Mouse (Mus musculus) regulatory T cell (primary cell): ENCODE measurements around the gene Dpy19l1.

Experiments
- in situ Hi-C: fragments of 300-600 bp; cut with MboI, MseI; formaldehyde crosslinking; loops from one replicate; pipeline ENCODE4 v1.15.1; 2025; ENCODE audit warnings: high pct_unique_total_duplicates

Dpy19l1 gene

DNA sequence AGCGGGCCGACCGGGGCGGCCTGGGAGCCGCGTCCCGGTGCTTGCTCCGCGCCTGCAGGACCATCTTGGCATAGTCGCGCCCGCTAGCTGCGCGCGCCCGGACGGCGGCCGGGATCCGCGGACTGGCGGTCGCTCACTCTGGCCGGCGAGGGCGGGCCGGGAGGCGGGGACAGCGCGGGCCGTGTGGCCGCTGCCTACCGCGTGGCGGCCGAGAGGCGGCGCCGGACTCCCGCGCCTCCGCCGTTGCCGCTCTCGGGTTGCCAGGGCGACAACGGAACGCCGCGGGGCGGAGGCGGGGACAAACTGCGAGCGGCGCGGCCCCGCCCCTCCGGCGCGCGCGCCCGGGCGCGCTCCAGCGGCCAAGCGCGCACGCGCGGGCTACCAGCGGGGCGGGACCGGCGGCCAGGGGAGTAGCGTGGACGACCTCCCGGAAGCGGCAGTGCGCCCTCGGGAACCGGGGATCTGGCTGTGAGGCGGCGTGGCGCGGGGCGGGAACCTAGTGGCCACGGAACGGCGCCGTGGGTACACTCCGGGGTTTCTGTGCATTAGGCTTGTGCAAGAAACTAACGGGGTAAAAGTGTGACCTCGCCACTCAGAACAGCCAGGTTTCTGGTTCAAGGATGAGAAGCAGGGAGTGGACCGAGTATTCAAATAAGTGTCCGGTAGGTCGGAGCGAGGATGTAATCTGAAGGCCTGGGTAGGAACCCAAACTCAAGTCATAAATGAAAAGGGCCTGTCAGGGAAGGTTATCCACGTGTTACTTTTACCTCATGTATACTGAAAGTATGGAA lies at the start of gene Dpy19l1:
TSS of gene Dpy19l1 (minus strand) at position 74 of the 791 bp plus-strand sequence.
- in situ Hi-C loops, result no loop called here

DNA sequence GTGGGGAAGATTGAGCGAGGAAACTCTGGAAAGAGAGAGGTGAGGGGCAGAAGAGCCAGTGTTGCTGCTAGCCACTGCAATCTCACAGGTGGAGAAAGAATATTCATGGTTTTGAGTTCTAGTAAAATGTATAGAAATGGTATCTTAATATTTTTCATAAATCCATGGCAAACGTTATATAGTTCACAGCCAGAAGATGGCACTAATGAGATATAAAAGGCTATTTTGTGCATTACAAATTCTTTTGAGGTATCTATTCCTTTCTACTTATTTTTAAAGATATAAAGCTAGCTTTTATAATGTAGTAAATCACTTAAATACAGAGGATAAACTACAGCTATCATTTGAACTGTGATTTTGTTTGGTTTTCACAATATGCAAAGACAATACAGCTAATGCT lies 35.2 kb upstream of the Dpy19l1 start:
- in situ Hi-C loops, result loop anchor here (25.0 kb wide), 1 partner anchor 499 kb away; no protein-coding TSS in a partner anchor

DNA sequence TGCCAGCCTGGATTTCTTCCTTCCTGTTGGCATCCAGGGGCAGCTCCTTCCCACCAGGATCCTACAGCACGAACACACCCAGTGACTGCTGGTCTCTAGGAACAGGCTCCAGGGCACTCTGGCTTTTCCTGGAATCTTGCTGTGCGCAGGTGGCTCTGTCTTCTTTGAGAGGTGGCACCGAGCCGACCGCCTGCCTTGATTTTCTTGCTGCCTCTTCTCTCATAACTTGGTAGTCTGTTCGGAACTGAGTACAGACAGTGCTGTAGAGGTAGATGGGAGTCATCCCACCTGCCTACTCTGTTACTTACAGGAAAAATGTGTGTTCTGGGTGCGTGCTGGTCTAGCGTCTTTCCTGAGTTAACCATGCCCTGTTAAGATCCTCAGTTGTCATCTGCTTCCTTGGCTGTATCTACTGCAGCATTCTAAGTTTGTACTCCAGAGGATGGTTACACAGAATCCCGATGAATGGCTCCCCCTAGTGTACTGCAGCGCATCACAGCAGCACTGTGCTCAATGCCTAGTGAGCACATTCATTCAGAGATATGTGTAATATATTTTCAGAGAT lies 13.7 kb upstream of the Dpy19l1 start:
- in situ Hi-C loops, result loop anchor here (10.0 kb wide), 1 partner anchor 392 kb away; no protein-coding TSS in a partner anchor

DNA sequence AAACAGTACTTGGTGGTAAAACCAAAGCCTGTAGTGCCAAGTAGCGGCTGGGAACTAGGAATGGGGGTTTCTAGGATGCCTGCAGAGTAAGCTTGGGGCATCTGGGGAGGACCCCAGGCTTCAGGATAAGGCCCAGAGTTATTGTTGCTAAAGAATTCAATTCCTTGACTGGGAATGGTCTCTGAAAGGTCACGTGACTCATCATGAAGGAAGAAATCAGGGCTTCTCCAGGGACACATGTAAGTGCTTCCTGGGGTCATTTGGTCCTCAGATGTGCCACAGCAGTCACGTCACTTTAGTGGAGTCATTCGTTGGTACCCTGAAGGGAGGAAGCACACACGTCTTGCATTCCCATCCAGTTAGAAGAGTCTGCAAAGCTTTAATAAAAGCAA lies 11.1 kb upstream of the Dpy19l1 start:
- in situ Hi-C loops, result loop anchor here (10.0 kb wide), 1 partner anchor 389 kb away; no protein-coding TSS in a partner anchor

DNA sequence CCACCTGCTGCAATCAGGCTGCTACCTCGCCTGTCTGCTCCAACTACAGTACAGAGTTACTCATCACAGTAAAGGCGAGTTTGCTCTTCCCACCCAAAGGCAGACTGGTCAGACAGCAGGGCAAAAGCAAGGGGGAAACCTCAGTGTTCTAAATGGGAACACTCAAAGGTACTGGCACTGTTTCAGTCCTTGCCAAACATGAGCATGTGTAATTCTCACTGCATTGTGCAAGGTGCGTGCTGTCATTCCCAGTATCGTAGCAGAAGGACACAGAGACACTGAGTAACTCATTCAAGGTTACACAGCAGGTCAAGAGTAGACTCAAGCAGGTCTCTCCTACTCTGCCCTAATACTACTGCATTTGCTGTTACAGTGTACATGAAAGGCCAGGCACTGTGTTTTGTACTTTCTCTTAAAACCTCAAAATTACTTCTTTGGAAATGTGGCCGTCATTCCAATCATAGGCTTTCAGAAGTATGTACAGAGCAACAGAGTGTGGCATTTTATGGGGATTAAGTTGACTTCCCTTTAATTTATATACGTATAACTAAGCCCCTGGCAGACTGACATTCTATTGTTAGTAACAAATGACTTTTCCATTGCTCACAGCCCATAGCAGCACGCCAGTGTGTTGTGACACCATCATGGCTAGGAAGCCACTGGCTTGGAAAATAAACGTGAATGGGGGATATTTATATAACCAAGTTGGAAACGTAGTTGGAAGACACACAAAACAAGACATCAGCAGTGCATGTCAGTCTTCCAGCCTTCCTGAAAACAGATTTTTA lies 10.5 kb upstream of the Dpy19l1 start:
- in situ Hi-C loops, result loop anchor here (10.0 kb wide), 1 partner anchor 389 kb away; no protein-coding TSS in a partner anchor

DNA sequence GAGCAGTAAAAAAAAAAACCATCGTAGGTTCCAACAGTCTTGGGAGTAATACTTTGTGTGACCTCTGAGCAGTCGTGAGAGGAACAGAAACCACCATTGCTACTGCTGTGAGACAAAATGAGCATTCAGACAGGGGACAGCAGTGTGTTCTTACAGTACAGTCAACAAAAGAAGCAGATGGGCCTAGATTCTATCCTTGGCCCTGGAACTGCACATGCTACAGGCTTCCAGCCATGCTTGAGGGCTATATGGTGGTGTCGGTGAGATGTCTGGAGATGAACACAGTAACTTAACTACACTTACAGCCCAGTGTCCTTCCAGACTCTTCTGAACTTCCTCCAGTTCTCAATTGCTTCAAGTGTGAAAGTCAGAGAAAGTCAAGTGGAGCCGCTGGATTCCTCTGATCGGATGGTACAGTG lies 9.2 kb upstream of the Dpy19l1 start:
- in situ Hi-C loops, result loop anchor here (10.0 kb wide), 1 partner anchor 387 kb away; no protein-coding TSS in a partner anchor

DNA sequence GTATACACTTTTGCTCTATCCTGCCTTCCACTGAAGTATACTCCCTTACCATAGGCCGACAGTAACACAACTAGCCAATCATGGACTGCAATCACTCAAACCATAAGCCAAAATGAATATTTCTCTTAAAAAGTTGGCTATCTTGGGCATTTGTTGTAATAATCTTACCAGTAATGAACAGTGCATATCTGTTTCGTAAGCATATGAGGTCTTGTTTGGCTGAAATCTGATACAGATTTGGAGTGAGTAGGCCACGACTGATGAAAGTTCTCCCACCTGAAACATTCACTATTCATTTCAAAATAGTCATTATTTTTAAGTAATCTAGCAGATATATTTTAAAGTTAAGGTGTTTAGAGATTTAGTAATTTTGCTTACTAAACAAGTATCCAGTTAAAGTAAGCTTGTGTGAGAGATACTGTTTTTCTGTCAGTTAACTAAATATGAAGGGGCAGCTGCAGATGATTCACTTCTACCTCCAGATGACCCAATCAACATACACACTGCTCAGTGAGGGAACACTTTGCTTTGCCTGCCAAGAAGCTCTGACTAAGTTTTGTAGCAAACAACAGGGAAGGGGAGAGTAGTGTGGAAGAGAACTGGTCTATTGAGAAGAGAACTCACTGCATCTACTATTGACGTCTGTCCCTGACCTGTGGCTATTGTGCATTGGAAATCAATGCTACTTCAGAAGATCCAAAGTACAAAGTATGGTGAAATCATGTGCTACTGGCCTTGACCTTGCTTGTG lies 8.6 kb upstream of the Dpy19l1 start:
- in situ Hi-C loops, result loop anchor here (10.0 kb wide), 1 partner anchor 387 kb away; no protein-coding TSS in a partner anchor

DNA sequence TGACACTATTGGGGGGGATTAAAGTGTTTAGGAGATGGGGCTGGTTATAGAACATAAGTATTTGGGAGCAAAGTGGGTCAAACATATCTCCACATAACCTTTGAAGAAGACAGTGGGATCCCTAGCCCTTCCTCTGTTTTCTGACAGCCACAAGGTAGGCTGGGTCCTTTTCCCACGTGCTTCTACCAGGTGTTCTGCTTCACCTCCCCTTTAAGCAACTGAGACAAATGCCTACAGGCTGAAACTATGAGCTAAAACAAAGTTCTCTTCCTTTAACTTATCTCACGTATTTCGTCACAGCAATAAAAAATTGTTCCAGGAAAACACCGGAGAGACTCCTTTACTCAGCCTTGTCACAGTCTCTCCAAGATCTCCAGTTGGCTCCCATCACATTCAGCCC lies 5.9 kb upstream of the Dpy19l1 start:
- in situ Hi-C loops, result no loop called here

DNA sequence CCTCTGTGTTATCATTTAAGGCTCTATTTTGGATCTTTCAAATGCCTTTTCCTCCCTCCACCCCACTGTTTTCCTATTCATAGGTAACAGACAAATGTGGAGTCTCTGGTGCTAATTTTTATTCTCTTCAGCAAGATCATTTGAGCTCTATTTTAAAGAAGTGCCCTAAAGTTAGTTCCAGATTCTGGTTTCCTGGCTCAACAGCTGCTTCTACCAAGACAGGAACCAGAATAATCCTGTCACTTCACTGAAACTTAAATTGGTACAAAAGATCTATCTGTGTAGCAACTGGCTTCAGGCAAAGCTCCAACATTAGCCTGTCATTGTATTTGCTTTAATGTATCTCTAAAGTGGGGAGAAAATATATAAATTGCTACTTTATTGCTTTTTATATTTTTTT lies 3.6 kb upstream of the Dpy19l1 start:
- in situ Hi-C loops, result no loop called here

DNA sequence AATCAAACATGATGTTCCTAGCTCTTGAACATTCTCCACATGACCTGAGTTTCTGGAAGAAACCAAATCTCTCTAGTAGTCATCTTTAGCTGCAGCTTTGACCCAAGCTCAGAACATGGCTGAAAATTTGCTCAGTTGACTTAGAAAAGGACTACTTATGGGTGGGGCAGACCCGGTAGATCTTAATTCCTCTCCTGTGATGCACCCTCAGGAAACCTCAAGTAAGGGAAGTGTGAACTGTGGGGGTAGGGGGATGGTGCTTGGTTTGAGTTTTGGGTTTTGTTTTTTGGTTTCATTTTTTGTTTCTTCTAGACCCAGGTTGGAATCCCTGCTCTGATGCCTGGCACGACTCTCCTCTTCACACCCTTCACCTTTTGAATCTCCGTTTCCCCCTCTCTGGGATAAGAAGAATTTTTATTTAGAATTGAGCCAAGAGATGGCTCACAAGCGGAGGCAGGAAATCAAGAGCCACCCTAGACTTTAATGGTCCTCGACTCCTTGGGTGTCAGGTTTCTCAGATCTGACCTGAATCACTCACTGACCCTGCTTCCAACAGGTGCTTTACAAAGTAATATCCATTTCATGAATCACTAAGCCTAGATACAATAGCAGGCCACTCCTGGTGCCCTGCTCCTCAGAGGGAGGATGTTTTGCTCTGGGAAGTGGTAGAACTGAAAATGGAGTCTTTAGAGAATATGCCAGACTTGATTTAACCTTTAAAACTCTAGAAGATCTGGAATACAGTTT lies 2.2 kb upstream of the Dpy19l1 start:
- in situ Hi-C loops, result no loop called here

DNA sequence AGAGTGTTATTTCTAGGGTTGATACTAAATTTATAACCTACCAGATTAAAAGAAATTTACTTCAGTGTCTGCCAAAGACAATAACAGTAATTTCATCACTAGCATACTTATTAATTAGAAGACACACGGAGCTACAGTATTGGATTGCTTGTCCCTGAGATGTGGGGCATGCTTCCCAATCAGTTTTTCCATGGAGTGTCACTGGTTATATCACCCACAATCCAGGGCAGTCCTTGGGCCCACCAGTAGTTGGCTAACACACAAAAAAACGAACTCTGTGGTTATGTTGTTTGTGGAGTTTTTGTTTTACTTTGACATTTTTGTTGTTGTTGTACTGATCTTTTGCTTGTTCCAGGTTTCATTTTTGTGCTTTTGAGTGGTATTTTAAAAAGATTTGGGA lies 1.4 kb upstream of the Dpy19l1 start:
- in situ Hi-C loops, result no loop called here

DNA sequence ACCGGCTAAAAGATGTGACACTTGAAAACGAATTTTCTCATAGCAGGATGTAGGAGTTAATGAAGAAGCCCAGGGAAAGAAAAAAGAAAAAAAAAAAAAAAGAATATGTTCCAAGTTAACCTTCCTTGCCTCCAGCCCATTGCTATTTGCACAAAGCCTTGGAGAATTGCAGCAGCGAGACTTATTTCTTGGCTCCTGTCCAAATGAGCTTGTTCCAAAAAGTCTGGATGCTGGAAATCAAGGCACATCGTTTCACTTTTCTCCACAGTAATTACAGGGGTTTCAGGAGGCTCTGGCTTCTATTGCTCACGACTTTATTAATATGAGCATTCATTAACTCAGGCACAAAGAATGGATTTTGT lies 899 bp upstream of the Dpy19l1 start:
- in situ Hi-C loops, result no loop called here

DNA sequence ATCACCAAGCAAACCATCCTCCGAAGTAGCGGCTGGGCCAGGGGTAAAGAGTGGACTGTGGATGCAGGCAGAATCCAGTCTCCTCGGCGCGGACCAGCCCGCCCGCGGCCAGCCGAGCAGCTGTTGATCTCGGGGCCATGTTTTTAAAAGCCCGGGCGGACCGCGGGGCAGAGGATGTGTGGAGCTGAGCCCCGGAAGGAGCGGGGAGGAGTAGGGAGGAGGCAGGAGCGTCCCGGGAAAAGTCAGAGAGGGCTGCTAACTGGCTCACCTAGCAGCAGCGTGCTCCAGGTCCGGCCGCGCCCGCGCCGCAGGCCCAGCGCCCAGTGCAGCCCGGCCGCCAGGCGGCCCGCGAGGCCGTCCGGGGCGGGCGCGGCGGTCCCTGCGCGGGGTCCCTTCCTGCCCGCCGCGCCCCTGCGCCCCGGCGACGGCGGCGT lies 352 bp downstream of the Dpy19l1 start:
- in situ Hi-C loops, result no loop called here

DNA sequence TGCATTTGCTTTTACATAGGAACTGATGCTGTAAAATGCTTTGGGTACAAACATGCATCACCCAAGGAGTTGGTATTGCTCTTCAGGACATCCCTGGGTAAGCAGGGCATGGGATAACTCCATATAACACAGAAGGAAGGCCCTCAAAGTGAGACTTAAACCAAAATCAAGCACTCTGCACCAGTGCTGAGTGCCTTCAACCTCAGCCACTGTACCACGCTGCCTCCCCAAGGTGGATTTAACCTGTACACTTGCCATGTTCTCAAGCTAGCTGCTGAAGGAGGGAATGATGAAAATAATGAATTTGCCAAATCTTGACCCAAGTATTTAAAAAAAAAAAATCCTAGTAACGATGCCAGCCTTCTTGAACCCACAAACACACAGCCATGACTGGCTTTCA lies 1.3 kb downstream of the Dpy19l1 start:
- in situ Hi-C loops, result no loop called here

DNA sequence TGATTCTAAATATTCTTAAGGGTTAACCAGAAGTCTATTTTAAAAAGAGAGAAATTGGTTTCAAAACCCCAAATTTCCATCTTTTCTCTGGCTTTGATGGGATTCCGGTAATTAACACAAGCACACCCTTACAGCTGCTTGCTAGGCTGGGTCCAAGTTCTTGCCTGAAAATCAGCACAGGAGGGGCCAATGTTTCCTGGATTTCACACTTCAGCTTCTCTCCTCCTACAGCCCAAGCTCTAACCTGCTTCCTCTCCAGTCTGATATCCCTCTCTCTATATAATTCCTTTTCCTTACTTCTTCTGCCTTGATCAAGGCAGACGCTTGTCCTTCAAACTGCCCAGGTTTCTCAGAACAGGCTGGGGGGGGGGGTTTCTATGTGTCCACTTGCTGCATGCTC lies 6.7 kb downstream of the Dpy19l1 start:
- in situ Hi-C loops, result loop anchor here (10.0 kb wide), 1 partner anchor 1831 kb away; no protein-coding TSS in a partner anchor

DNA sequence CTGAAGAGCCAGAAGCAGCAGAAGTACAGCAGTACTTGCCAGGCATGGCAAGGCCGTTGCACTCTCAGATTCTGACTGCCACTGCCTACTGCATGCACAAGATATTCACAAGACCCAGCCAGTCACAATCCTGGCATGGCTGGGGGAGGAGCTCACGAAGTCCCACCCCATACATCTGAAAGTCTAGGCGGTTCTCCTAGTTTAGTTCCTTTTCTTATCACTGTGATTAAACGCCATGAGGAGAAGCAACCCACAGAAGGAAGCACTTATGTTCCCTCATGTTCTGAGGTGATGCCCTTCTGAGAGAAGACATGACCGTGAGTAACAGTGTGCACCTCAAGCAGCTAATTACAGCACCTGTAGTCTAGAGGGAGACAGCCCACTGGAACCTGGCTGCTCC lies 12.4 kb downstream of the Dpy19l1 start:
- in situ Hi-C loops, result loop anchor here (10.0 kb wide), 1 partner anchor 1826 kb away; no protein-coding TSS in a partner anchor

DNA sequence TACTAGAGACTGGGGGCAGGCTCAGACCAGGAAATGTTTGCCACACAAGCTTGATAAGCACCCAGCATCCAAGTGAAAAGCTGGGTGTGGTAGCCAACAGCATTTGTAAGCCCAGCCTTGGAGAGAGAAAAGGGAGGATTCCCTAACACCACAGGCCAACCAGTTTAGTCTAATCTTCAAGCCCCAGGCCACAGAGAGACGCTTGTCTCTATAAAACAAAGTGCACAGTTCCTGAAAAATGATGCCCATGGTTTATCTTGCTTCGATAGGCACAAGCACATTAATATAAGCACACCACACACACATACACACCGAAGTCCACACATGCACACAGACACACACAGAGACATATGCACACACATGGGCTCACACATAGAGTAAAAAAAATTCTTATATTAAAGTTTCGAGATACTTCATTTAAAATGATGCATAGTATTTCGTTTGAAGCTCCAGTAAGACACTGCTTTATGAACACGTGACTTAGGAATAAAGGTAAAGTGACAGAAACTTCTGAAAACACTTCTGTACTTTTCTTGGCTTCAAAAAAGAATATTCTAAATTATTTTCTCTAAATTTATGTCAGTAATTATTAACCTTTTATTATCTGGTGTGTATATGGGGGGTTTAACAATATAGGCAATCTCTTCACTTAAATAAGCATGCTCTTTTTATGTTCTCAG lies 14.4 kb downstream of the Dpy19l1 start:
- in situ Hi-C loops, result no loop called here

DNA sequence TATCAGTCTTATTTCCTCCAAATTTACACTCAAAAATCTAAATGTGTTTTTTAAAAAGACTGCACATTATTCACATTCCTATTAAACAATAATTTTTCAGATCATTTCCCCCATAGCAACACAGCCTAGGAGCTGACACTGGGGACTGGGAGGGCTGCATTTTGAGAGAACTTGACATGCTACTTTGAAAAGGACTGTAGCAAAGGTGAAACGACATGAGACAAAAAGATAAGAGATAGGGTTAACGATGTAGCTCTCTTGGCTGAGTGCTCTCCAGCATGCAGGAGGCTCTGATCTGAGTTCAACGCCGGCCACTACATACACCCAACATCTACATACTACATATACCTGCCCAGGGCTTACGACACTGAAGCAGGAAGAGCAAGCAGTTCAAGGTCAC lies 20.6 kb downstream of the Dpy19l1 start:
- in situ Hi-C loops, result no loop called here

DNA sequence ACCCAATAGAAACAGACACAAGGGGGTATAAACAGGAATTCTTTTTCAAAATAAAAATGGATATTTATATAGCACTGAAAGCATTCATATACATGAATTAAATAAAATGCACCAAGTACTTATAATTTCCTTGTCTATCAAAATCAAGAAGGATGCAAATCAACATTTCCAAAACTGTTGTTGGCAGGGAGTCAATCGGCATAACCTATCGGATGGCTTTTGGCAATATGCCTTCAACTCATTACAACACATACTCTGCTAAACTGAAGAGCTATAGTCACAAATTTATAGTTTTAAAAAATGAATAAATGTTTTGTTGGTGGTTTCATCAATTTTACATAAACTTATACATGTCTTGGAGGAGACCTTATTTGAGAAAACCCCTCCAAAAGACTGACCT lies 25.7 kb downstream of the Dpy19l1 start:
- in situ Hi-C loops, result no loop called here

DNA sequence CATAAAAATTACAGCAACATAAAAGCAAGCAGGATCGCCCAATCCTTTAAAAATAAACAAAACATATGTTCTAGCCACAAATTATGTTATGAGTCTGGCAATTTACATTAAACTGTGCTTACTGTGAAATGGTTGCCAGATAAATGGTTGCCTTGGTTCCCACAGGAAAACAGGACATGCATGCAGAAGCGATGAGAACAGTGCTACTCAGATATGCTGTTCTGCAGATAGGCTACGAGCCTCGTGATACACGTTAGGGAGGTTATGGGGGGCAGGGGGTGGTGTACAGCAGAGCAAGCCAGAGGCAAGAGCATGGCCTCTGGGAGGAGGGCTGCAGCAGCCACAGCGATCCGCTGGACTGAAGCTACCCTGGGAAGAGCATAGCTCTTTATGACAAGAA lies 29.1 kb downstream of the Dpy19l1 start:
- in situ Hi-C loops, result no loop called here
